Mouse (Mus musculus) ES-E14 (cell line): Measurements from ENCODE around the gene Mmp28.

Experiments used
- CHD2 ChIP-seq: IDR thresholded peaks from 2 replicates; pipeline ENCODE4 v1.6.1; 2014; ENCODE audit warnings: mild to moderate bottlenecking, low read depth, low read length, inconsistent platforms
- HCFC1 ChIP-seq: IDR thresholded peaks from 2 replicates; pipeline ENCODE4 v1.6.1; 2012; ENCODE audit warnings: low read length, inconsistent platforms, borderline replicate concordance; ENCODE audit not compliant: insufficient read depth
- MAFK ChIP-seq: IDR thresholded peaks from 2 replicates; pipeline ENCODE4 v1.6.1; 2014; ENCODE audit warnings: mild to moderate bottlenecking, low read depth, low read length, inconsistent platforms; ENCODE audit not compliant: insufficient read depth
- ZNF384 ChIP-seq: IDR thresholded peaks from 2 replicates; pipeline ENCODE4 v1.6.1; 2012; ENCODE audit warnings: low read depth, low read length, inconsistent platforms

DNA sequence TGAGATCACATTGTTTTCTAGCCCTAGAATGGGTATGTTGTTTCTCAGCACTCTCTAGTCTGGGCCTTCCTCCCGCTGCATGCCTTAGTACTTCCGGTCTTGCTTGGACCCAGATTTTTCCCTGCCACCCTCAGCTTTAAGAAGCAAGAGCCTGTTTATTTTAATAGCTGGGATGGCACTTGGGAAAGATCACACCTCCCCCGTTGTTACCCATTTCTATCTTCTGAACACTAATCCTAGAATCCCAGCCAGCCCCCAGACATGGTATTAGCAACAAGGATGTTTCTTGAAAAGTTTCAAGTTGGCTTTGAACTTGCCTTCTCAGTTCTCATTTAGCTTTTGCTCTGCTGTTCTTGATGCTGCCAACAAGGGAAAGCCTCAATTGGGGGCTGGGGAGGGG is 56.5 kb downstream of the Mmp28 start:
- TF ChIP-seq CHD2 (no peak), HCFC1 (no peak), ZNF384 (no peak), MAFK (no peak)
